Mouse (Mus musculus): ENCODE results near the gene Kcnj2.

The Kcnj2 gene

DNA sequence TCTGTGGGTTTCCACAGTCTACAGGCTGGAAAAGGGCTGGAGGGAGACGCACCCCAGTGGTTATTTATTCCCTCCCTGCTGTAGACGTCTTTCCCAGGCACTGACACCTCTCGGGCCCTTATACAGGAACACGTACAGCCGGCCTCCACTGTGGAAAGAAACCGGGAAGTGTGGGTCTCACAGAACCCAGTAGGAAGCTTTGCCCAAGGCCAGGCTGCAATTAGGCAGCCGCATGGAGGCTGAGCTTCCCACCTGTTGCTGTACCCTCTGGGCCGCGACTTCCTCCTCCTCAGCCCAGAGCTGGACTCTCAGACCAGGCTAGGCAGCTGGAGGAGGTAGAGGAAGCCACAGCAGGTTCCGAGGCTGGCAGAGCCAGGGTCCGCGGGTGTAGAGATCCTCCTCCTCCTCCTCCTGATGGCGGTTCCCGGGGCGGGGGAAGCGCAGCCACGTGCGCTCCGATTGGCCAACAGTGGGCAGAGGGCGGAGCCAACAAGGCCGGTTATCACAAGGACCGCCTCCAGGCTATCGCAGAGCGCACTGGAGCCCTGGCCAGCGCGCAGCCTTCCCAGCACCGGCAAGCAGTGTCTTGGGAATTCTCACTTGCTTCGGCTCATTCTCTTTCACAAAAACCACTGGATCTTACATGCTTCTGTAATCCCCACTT lies at the start of gene Kcnj2:
Gene Kcnj2, plus strand, starts transcription at position 530 of the 664 bp plus-strand sequence.
- no peak for DNase-seq (ENCODE audit: low spot score)

DNA sequence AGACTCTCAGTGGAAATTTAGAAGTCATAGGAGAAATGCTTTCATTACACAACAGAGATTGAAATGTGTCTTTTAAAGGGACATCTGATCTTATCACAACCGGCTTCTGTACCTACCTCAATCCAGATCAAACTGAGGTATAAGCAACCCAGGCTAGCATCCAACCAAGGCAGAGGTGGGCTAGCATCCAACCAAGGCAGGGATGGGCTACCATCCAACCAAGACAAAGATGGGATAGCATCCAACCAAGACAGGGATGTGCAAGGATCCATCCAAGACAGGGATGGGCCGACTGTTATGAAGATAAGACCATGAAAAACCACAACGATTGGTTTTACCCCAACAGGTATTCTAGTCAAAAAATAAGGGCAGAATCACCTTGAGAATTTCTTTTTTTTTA lies 49.8 kb upstream of the Kcnj2 start:
- DNase-seq (ENCODE audit: low spot score), result no peak

DNA sequence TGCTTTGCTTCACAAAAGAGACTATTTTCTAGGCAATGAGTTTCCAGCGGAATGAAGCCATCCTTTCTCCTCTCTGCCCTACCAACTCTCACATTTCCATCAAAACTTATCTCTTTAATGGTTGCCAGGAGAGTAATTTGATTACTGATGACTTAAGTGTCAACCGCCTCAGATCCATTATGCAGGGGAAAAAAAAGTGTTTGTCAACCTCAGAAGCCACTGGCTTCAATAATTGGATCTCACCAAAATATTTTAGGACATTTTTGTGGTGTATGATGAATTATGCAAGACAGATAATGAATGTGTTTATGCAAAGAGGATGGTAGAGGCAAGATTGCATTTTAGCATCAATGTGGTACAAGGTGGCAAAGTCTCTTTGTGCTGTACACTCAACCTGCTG lies 45.8 kb upstream of the Kcnj2 start:
- DNase-seq (ENCODE audit: low spot score), result no peak

DNA sequence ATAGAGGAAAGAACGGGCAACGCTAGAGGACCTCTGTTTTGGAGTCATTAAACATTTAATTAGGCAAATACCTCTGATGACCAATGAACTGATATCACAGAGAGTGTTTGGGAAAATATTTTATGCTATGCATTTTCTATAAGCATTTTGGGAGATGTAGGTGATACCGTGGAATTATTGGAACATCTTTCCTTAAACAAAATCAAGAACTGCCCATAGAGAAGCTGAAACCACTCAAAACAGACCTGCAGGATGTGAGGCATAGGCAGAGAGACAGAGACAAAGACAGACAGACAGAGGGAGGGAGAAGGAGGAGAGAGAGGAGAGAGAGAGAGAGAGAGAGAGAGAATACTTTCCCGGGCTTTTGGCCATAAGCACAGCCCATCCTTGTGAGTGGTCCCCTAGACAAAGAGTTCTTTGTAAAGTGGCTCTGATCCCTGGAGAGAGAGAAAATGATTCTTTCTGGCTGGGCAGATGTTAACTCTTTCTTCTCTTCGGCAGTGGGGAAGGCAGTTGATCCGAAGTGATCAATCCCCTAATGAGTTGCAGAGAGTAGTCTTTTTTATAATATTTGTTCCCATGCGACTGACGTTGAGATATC lies 43.2 kb upstream of the Kcnj2 start:
- DNase-seq (ENCODE audit: low spot score), result no peak

DNA sequence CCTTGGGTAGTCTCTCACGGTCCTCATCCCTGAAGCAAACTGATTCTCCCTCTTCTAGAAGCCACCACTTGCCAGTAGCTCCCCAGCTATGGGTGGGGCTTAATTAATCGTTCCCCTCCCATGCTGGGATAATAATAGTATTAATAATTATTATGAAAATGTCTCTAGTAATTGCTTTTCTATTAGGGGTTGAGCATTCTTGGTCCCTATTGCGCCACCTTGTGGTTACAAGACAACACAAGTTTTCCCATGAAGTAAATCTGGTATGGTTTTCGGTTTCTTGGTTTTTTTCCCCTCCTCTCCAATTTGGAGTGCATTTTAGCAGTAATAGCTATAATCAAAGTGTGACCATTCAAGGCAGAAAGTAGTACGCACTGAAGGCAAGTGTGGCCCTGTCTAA lies 23.8 kb upstream of the Kcnj2 start:
- no peak for DNase-seq (ENCODE audit: low spot score)

DNA sequence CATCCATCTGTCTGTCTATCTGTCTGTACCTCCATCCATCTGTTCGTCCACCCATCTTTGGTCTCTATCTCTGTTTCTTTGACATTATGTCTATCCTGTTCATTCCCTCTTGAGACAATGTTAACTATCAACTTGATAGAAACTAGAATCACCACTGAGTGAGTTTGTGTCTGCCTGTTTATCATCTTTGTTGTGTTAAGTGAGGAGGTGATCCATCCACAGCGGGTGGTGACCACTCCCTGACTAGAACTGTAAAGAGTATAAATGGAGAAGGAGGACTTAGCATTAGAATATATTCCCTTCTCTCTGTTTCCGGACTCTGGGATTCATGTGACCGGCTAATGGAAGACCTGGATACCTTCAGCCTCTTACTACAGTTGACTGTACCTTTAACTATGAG lies 22.7 kb upstream of the Kcnj2 start:
- DNase-seq (ENCODE audit: low spot score), result no peak

DNA sequence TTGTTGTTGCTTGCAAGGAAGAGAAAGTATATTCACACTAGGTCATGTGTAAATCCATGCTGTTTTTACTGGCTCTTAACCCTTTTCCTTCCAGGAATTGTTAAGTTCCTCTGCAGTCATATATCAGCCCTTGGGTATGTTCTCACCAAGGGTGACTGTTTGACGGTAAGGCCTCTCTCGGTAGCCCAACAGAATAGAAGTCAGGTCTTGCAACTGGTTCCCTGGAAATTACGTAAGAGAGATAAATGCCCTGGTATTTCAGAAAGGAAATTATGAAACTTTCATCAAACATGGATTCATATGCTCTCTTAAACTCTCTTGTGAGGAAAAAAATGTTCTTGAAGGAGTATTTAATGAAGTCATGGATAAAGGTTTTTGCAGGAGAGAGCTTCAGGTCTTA lies 11.7 kb upstream of the Kcnj2 start:
- no peak for DNase-seq (ENCODE audit: low spot score)

DNA sequence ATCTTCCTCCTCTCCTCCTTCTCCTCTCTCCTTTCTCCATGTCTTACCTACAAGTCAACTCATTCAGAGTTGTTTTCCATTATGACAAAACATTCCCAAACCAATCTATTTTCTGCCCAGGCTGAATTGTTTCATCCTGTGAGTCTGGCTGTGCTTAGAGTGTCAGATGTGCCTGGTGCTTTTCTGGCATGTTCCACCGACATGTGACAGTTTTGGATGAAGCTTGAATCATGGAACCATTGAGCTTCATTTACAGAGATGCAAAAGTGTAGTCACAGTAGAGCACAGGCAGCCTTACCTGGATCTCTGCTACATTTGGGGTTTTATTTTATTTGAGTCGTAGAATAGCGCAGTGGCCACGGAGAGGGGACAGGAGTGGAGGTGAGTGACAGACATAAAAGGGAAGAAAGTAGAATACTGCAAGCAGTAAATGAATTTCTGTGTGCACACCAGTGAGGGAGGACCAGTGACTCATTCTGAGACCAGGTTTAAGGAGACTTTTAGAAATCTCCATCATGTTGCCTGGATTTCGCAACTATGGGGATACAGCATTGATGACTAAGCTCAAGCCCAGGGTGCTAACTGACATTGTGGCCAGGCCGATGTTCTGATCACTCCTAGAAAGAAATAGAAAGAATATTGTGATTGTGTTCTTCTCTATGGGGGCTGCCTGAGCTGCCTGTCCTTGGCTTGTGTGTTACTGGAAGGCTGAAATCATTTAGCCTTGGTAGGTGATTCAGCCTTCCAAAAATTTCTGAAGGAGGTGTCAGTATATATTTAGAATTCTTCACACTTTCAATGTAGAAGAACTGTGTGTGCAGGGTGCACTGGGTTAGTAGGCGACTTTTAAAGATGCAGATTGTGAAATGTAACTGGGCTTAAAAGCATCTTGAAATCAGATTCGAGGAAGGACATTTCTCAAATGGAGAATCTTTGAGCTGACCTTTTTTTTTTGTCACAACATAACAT lies 10.8 kb upstream of the Kcnj2 start:
- DNase-seq (ENCODE audit: low spot score), result no peak

DNA sequence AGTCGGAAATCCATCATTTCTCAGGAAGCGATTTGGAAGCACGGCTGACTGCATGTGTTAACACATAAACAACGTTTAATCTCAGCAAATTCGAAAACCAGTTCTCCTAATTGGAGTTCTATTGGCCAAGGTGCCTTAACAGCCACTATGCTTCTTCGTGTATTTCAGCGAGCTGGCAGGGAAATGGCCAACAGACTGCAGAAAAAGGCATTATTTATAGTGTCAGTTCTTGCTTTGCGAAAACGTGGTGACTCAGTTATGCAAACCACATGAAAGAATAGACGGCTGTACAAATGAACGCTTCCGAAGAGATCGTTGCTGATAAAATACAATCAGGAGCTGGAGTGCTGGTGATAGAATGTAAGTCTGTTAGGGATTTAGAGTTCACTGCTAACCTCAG lies 9.9 kb upstream of the Kcnj2 start:
- DNase-seq (ENCODE audit: low spot score), result no peak

DNA sequence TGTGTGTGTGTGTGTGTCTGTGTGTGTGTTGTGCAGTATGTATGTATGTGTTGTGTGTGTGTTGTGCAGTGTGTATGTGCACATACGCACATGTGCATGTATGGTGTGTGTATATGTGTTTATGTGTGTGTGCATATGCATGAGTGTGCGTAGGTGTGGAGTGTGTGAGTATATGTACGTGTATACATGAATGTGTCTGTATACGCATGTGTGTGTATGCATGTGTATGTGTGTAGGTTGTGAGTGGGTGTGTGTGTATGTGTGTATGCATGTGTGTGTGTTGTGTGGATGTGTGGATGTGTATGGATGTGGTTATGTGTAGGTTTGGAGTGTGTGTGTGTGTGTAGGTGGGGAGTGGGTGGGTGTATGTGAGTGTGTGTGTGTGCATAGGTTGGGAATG lies 8.5 kb upstream of the Kcnj2 start:
- no peak for DNase-seq (ENCODE audit: low spot score)

DNA sequence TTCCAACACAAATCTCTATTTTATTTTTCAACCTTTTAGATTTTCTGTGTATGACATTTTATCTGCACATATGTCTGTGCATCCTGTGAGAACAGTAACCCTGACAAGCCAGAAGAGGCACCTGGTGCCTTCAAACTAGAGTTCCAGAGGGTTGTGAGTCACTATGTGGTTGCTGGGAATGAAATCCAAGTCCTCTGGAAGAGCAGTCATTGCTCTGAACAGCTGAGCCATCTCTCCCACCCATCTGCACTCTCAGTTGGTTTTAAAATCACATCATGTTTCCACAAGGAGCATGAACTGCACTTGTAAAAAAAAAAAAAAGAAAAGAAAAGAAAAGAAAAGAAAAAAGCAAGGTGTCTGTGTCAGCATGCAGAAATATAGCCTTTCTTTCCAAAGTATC lies 6.5 kb upstream of the Kcnj2 start:
- no peak for DNase-seq (ENCODE audit: low spot score)

DNA sequence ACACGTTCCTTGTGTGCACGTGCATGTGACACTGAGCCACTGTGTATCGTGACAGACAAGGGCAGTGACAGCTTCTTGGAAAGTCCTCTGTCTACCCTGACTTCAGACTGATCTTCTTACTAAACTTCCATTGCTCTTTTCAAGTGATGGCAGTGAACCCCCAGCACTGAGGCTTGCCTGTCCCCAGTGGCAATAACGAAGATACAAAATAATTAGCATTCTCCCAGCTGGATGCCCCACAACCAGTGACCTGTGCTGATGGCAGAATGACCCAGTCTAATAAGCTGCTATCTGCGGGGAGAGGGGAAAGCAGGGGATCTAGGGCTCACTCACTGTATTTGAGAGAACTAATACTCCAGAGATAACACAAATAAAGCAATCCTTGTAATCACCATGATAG lies 5.7 kb upstream of the Kcnj2 start:
- DNase-seq (ENCODE audit: low spot score), result no peak

DNA sequence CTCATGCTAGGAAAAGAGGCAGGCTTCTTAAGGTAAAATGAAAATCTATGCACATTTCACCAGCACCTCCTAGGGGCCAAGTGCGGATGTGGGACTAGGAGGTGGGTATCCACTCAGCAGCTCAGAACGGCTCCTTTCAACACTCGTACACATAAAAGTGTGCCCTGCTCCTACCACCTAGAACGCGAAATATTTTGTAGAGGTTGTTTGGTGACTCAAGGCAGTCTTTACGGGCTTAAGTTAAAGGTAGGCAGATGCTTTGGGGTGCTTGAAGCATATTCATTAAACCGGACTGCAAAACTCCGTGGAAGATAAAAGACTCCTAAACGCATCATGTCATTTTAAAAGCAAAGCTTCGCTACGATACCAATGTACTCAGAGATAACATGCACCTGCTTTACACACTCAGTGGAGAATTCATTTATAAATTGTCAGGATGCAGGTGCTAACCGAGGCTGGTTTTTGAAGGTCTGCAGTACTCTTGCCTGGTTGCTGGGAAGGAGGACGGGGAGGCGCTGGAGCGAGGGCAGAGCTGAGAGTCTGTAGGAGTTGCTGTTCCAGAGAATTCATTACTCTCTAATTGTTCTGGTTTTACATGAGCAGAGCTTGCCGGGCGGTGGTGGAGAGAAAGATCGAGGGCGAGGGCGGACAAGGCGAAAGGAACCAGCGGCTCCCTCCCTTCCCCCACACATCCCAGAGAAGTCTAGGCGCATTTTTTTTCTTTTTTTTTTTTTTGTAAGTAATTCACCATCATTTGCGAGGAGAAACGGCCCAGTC lies 1.0 kb upstream of the Kcnj2 start:
- DNase-seq (ENCODE audit: low spot score), result no peak

DNA sequence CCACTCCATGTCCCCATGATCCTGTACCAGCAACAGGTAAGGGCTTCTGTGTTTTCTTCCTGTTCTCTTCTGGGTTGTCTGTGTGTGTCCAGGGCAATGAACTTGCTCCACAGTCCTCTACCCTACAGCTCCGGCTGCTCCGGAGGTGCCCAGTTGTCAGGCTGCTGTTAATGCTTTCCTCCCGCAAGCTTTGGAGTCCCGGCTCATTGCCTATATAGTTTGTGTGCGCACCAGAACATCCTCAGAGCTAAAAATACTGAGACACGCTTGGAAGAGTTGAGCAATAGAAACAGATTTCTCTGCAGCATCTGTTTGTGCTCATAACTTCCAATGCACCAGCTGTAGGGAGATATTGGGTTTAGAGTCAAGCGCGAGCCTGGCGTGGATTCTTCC lies 331 bp downstream of the Kcnj2 start:
- DNase-seq (ENCODE audit: low spot score), result no peak

DNA sequence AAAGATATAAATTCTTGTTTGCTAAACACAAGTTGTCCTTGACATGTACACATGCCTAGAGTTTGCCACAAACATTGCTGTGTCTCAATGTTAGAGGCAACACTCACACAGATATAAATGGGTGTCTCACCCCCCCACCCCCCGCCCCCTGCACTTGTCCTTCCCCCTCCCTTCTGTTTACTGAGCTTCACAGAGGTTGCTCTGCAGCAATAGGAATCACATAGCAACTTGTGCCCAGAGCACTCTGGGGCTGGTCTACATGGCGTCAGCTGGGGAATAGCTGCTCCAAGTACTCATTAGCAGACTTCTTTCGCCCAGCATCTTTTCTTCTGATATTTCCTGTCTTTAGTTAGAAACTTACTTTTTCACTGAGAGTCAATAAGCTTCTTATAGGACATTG lies 1.8 kb downstream of the Kcnj2 start:
- no peak for DNase-seq (ENCODE audit: low spot score)

DNA sequence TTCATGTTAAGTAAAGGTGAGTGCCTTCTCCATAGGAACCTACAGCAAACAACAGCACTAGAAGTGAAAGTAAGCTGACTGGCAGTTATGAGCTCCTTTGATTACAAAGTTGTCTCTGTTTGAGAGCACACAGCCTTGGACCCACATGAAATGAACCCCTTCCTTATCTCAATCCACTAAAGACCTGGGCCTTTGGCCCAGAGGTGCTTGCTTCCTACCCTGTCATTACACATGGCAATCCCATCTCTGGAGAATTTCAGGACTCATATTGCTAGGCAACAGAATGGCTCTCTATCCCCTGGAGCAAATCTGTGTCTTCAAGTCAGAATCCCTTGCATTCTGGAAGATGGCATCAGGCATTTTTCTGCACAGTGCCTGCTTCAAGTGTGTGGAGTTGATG lies 4.5 kb downstream of the Kcnj2 start:
- no peak for DNase-seq (ENCODE audit: low spot score)

DNA sequence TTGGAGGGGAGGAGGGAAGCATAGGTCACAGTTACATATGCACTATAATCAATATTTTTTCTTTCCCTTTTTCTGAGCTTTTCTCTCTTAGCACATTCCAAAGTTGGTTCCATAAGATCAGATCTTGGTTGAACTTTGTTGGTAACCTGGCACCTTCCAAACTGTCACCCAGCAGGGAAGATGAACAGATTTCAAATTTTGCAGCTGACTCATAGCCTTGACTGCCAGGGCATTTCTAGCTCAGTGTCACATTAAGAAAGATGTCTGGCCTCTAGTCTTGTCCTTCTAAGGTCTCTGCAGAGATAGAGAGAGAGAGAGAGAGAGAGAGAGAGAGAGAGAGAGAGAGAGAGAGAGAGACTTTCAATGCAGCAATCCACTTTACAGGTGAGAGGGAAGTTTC lies 8.2 kb downstream of the Kcnj2 start:
- DNase-seq (ENCODE audit: low spot score), result no peak

DNA sequence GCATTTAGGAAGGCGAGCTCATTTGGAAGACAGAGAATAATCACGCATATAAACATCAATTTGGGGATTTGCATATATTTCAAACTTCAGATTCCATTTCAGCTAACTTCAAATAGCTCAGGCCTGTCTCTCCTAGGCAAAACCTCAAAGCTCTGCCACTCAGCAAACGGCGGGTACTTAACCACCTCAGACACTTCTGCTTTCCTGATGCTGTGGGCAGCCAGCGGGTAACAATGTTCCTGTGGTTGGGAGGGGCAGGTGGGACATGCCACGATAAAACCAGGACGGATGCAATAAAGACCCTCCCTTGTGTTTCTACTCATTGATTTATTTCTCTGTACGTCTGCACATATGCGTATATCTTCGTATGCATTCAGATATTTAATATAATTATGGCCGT lies 12.1 kb downstream of the Kcnj2 start:
- no peak for DNase-seq (ENCODE audit: low spot score)

DNA sequence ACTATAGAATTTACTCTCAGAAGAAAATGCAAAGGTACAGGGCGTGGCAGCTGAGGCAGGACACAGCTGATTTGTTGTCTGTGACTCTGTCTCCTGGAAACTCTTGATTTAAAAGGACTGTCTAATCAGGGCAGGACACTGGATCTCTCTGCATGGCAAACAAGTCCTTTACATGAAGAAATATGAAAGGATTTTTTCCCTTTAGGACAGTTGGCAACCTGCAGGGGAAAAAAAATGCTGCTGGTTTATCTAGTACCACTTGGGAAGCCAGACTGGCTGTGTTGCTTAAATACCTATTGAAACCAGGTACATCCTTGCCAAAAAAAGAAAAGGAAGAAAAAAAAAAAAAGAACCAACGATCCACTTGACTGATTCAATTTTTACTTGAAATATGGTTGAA lies 17.0 kb downstream of the Kcnj2 start:
- DNase-seq (ENCODE audit: low spot score), result no peak

DNA sequence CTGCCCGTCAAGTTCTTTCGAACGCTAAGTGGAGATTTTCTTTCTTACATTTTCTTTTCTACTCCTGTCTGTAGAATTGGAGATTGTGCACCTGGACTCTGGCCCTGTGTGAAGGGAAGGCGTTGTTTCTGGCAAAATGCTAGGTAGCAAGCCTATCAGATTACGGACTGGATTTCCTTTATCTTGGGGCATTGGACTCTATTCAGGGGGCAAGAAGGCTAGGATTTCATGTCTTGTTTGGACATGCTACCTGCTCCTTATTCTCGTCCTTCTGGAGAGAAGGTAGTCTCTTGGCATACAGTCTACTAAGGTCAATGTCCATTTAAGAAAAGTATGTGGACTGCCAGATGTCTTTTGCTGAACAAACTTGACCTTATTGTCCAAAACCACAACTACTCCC lies 21.0 kb downstream of the Kcnj2 start:
- no peak for DNase-seq (ENCODE audit: low spot score)

DNA sequence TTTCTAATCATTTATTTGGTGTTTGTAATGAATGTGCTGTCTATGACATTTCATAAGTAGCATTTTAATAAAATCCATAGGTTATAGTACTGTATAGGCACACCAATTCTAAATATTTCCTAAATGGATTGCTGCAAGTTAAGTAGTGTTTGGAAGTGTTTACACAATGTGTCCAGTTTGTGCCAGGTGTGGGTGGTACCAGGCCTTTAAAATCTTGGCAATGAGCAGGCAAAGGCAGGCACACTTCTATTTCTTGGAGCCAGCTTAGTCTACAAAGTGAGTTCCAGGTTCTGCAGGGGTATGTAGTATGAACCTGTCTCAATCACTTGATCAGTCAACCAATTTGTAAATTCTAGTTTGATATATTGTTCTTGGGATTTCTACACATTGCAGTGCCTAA lies 22.3 kb downstream of the Kcnj2 start:
- DNase-seq (ENCODE audit: low spot score), result no peak

DNA sequence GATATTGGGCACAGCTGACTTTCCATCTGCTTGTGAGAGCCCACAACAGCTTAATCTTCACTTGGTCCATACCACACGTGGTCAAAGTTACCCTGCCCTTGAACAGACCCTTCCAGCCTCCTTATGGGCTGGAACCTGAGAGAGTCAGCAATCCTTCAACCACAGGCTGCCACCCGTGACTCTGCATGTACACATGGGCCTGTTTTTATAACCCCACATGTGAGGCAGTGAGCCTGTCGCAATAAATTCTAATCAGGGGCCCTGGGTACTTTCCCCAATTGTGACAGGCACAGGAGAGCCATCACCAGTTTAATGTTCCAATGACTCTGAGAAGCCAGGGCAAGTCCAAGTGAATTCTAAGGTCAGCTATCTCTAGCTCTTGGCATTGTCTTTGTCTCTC lies 22.8 kb downstream of the Kcnj2 start:
- no peak for DNase-seq (ENCODE audit: low spot score)

All from MN1 (cell line).